Comparison of ENCODE assay signal across 8 mouse cellular contexts in the genomic region with DNA sequence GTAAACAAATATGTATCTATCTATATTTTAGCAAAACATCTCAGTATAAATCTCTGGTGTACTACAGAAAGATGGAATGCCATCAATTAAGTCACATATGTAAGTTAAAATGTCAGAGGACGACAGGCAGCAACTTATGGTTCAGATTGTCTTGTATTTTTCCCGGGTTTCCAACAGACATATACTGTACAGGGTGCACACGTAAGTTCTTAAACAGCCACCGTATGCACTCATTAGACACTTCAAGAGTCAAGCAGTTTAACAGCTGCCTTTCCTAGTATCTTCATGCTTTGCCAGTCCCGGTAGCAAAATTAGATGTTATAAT. TPM values are rescaled to one million over a fixed set of nuclear protein-coding genes. Genes with fewer than 3 reads are reported as not detected.
DNase-seq lines count a peak whose midpoint lies in the region; ATAC-seq lines count a peak whose summit lies in the region.

No protein-coding gene starts in this region.

- no peaks in the 10 kb centered on the region for H3K4me1 ChIP-seq in heart, embryonic 14.5 days (ENCODE audit: control insufficient read depth in 2 of 2, insufficient read depth in 2 of 2, low read length in 2 of 2)
- no peaks in the 10 kb centered on the region for H3K4me1 ChIP-seq in hindbrain, embryonic 13.5 days (replicated peaks)
- H3K4me1 ChIP-seq in midbrain, embryonic 10.5 days, result peaks cover 6% of the 10 kb centered on the region; the same call in 1 of the 2 replicates

- H3K27me3 ChIP-seq in heart, embryonic 14.5 days (ENCODE audit: control insufficient read depth, insufficient read depth, low read length), result no peaks in the 10 kb centered on the region
- H3K27me3 ChIP-seq in hindbrain, embryonic 13.5 days, result no peaks in the 10 kb centered on the region
- peaks cover 13% of the 10 kb centered on the region for H3K27me3 ChIP-seq in midbrain, embryonic 10.5 days (ENCODE audit: low read depth, poor library complexity, severe bottlenecking)

- peak overlapping the region; percentile 44 for H3K9ac ChIP-seq in heart, embryonic 14.5 days (ENCODE audit: low read length)
- peak overlapping the region; percentile 46 for H3K9ac ChIP-seq in hindbrain, embryonic 13.5 days

- no peaks in the 10 kb centered on the region for H3K9me3 ChIP-seq in heart, embryonic 14.5 days (ENCODE audit: control insufficient read depth, low read length)
- H3K9me3 ChIP-seq in hindbrain, embryonic 13.5 days, result no peaks in the 10 kb centered on the region
- H3K9me3 ChIP-seq in midbrain, embryonic 10.5 days (replicated peaks), result no peaks in the 10 kb centered on the region

- H3K4me2 ChIP-seq in heart, embryonic 14.5 days (ENCODE audit: low read length), result peak overlapping the region; percentile 61
- H3K4me2 ChIP-seq in hindbrain, embryonic 13.5 days, result peak overlapping the region; percentile 54

- intact Hi-C loops in left cerebral cortex, postnatal 10 days (cut with DNase I), result no loop called here

- H3K36me3 ChIP-seq in heart, embryonic 14.5 days (ENCODE audit: control insufficient read depth, insufficient read depth, low read length), result no peaks in the 10 kb centered on the region
- H3K36me3 ChIP-seq in hindbrain, embryonic 13.5 days, result no peaks in the 10 kb centered on the region
- no peaks in the 10 kb centered on the region for H3K36me3 ChIP-seq in midbrain, embryonic 10.5 days

- ATAC-seq in heart, embryonic 14.5 days (ENCODE audit: insufficient number of reproducible peaks, insufficient read depth, low FRiP score, low read depth), result no peak
- ATAC-seq in activated CD4-positive, CD25-positive, alpha-beta regulatory T cell, adult 4 months, result peak; percentile 8
- ATAC-seq in hindbrain, embryonic 13.5 days (ENCODE audit: low FRiP score), result peak; percentile 84

- H3K4me3 ChIP-seq in heart, embryonic 14.5 days (ENCODE audit: control insufficient read depth in 1 of 2, insufficient read depth in 1 of 2, low read depth in 1 of 2, low read length in 2 of 2), result peak overlapping the region; percentile 23 to 30
- H3K4me3 ChIP-seq in hindbrain, embryonic 13.5 days, result peak overlapping the region; percentile 39
- H3K4me3 ChIP-seq in midbrain, embryonic 10.5 days, result peak overlapping the region; percentile 52

- no peak overlapping the region for H3K27ac ChIP-seq in heart, embryonic 14.5 days (replicated peaks in 1 of 2; ENCODE audit: control insufficient read depth in 1 of 2, insufficient read depth in 1 of 2, low read depth in 2 of 2, low read length in 2 of 2)
- H3K27ac ChIP-seq in hindbrain, embryonic 13.5 days, result no peak overlapping the region
- 0 out of 2 replicates have a peak overlapping the region, but pooled peaks have one; percentile 55 for H3K27ac ChIP-seq in midbrain, embryonic 10.5 days (replicated peaks)

- WGBS in heart, embryonic 14.5 days, result 24% methylated on average over 5 of the region's 5 CpGs
- 30% methylated on average over 5 of the region's 5 CpGs for WGBS in hindbrain, embryonic 13.5 days
- WGBS in midbrain, embryonic 10.5 days, result 44% methylated on average over 5 of the region's 5 CpGs

- DNase-seq in heart, adult 18-20 months, result no peak
- DNase-seq in midbrain, embryonic 10.5 days (ENCODE audit: low spot score), result no peak
- no peak for DNase-seq in left cerebral cortex, postnatal 10 days (ENCODE audit: extremely low spot score in 1 of 2, low spot score in 2 of 2)
- DNase-seq in layer of hippocampus, adult 9-11 months, result no peak
- DNase-seq in gastrocnemius, postnatal 4 days (ENCODE audit: low spot score in 2 of 2), result no peak

RNA-seq across cellular contexts. Expression of a gene that starts 26.8 kb away (rescaled TPM):
- polyA plus RNA-seq in heart, embryonic 14.5 days (2014; fragmentation: Nextera tagmentation; extraction: Ambion mirVana), result not detected in 2 replicates
- total RNA-seq in heart, adult 18-20 months (2021), result not detected
- polyA plus RNA-seq in activated CD4-positive, CD25-positive, alpha-beta regulatory T cell, adult 4 months (2017; shearing (Covaris generic)), result not detected
- polyA plus RNA-seq in hindbrain, embryonic 13.5 days (2015; fragmentation: Nextera tagmentation; extraction: Ambion mirVana), result not detected in 2 replicates
- not detected in 2 replicates for polyA plus RNA-seq in midbrain, embryonic 10.5 days (2016; fragmentation: Nextera tagmentation; extraction: Ambion mirVana)
- total RNA-seq in left cerebral cortex, postnatal 10 days (2021), result not detected
- not detected for total RNA-seq in gastrocnemius, postnatal 4 days (2021)

RNA-seq across cellular contexts. Expression of a gene that starts 36.3 kb away (rescaled TPM):
- not detected in 2 replicates for polyA plus RNA-seq in heart, embryonic 14.5 days (2014; fragmentation: Nextera tagmentation; extraction: Ambion mirVana)
- 1 to 10 TPM; 2.0 to 2.1 TPM for total RNA-seq in heart, adult 18-20 months (2021)
- not detected for polyA plus RNA-seq in activated CD4-positive, CD25-positive, alpha-beta regulatory T cell, adult 4 months (2017; shearing (Covaris generic))
- polyA plus RNA-seq in hindbrain, embryonic 13.5 days (2015; fragmentation: Nextera tagmentation; extraction: Ambion mirVana), result not detected in 2 replicates
- not detected in 2 replicates for polyA plus RNA-seq in midbrain, embryonic 10.5 days (2016; fragmentation: Nextera tagmentation; extraction: Ambion mirVana)
- total RNA-seq in left cerebral cortex, postnatal 10 days (2021), result under 1 TPM in 1 of 2 experiments, not detected in 1; 0.43 TPM
- total RNA-seq in gastrocnemius, postnatal 4 days (2021), result under 1 TPM; 0.91 to 0.98 TPM

RNA-seq across cellular contexts. Expression of a gene that starts 51.6 kb away (rescaled TPM):
- polyA plus RNA-seq in heart, embryonic 14.5 days (2014; fragmentation: Nextera tagmentation; extraction: Ambion mirVana), result 0.15 TPM in 1 of 2 replicates, not detected in the other
- total RNA-seq in heart, adult 18-20 months (2021), result not detected
- under 1 TPM in 1 of 2 experiments, not detected in 1; 0.20 TPM for polyA plus RNA-seq in activated CD4-positive, CD25-positive, alpha-beta regulatory T cell, adult 4 months (2017; shearing (Covaris generic))
- not detected in 2 replicates for polyA plus RNA-seq in hindbrain, embryonic 13.5 days (2015; fragmentation: Nextera tagmentation; extraction: Ambion mirVana)
- not detected in 2 replicates for polyA plus RNA-seq in midbrain, embryonic 10.5 days (2016; fragmentation: Nextera tagmentation; extraction: Ambion mirVana)
- total RNA-seq in left cerebral cortex, postnatal 10 days (2021), result not detected
- total RNA-seq in gastrocnemius, postnatal 4 days (2021), result not detected
